Mouse (Mus musculus) kidney, adult 2 months (tissue): Measurements from ENCODE around the gene Frmd4a. TPM values are rescaled to one million over a fixed set of nuclear protein-coding genes. Genes with fewer than 3 reads are reported as not detected.

Experiments used
- DNase-seq: peaks from one replicate; pipeline ENCODE4 v3.0.0; 2021
- H3K27ac ChIP-seq: fragments of 200-500 bp; 2 replicates; pipeline ENCODE4 v1.5.1; 2012; ENCODE audit warnings: low read depth, low read length, control low read depth, inconsistent platforms; ENCODE audit not compliant: insufficient read depth
- H3K27me3 ChIP-seq: fragments of 200-500 bp; replicated peaks from 2 replicates; pipeline ENCODE4 v1.6.1; 2012; ENCODE audit warnings: mild to moderate bottlenecking, moderate library complexity, low read length, inconsistent platforms; ENCODE audit not compliant: control insufficient read depth, insufficient read depth
- H3K36me3 ChIP-seq: fragments of 200-500 bp; 2 replicates; pipeline ENCODE4 v1.6.1; 2012; ENCODE audit warnings: mild to moderate bottlenecking, moderate library complexity, low read length, inconsistent platforms; ENCODE audit not compliant: control insufficient read depth, insufficient read depth
- H3K4me1 ChIP-seq: fragments of 200-500 bp; 2 replicates; pipeline ENCODE4 v1.6.1; 2011; ENCODE audit warnings: low read length; ENCODE audit not compliant: control insufficient read depth, insufficient read depth
- H3K4me3 ChIP-seq: fragments of 200-500 bp; 2 replicates; pipeline ENCODE4 v1.5.1; 2011; ENCODE audit warnings: mild to moderate bottlenecking, low read depth, low read length, control low read depth; ENCODE audit not compliant: insufficient read depth
- CTCF ChIP-seq: fragments of 200-500 bp; conservative IDR thresholded peaks from 2 replicates; pipeline ENCODE4 v1.5.1; 2011; ENCODE audit warnings: low read depth, mild to moderate bottlenecking, control low read depth, low read length, moderate library complexity, mixed read lengths; ENCODE audit not compliant: insufficient read depth, insufficient read length
- POLR2A ChIP-seq: fragments of 200-500 bp; IDR thresholded peaks from one replicate; pipeline ENCODE4 v1.6.1; 2011; ENCODE audit warnings: low read depth, low read length, control low read depth
- WGBS: fragments of 180-500 bp; shearing (Covaris S2); methylation state at CpG from one replicate; pipeline ENCODE4 v1.1.7; 2018; 5-methylcytosine and 5-hydroxymethylcytosine counted together
- polyA plus RNA-seq: library from polyadenylated mRNA; depleted of rRNA; stranded (reverse); fragments of >200 nt; gene quantifications from 2 replicates; pipeline ENCODE4 v1.2.3, GENCODE M21; 2012

Frmd4a gene
- polyA plus RNA-seq, 1 experiment, result 5.8 TPM

DNA sequence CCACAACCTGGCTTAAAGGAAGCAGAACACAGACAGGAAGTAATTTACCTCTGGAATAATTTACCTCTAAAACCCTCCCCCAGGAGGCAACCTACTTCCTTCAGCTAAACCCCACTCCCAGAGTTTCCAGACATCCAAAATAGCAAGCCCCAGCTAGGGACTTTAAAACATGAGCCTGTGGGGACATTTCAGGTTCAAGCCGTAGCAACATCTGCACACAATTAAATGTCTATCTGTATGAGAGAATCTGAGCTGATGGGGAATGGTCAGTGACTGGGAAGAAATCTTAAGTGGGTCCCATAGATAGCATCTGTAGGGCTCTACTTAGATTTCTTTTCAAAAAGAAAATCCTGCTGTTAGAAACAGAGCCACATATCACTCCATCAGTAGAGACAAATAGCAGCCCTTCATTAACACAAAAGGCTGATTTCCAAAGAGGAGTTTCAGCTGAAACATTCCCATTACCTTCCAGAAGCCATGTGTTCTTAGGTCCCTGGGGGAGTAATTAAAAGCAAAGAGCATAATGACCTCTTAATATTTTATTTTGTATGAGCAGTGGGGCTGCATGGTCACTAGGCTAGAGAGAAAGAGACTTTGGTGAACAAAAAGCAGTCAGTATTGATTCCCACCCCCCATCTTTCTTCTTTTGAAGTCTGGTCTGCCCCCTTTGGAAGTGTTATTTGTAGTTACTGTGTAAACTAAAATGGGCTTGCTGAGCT is 505.4 kb downstream of the Frmd4a start:
- no peak for DNase-seq
- Histone ChIP-seq H3K4me1 (no peaks in the 10 kb centered on the region), H3K36me3 (no peaks in the 10 kb centered on the region), H3K27me3 (no peaks in the 10 kb centered on the region; the same call in 1 of the 2 replicates), H3K4me3 (no peak overlapping the region), H3K27ac (no peak overlapping the region)
- WGBS, result 89% methylated on average over 1 of the region's 1 CpGs
- no peak for TF ChIP-seq POLR2A
- TF ChIP-seq CTCF, result no peak

DNA sequence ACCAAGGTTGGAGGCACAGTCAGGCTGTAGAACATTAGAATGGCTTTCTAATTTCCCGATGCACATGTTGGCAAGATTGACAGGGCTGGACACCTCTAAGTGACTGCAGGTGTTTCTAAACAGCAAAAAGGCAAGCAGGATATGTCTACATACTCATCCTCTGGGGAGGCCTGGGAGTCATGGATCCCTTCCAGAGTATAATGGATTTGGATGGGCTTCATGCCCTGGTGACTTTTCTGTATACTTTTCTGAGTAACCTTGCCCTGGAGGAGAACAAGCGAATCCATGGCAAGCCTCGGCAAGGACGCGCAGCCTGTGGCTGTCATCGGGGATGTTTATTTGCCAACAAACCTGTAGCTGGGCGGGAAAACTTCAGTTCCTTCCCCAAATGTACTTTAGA is 509.6 kb downstream of the Frmd4a start:
- no peak for DNase-seq
- no peak overlapping the region for H3K27ac ChIP-seq
- TF ChIP-seq POLR2A (no peak), CTCF (no peak)
- H3K27me3 ChIP-seq, result no peaks in the 10 kb centered on the region; the same call in 1 of the 2 replicates
- H3K4me1 ChIP-seq, result peaks cover 2% of the 10 kb centered on the region; the same call in 1 of the 2 replicates
- H3K36me3 ChIP-seq, result no peaks in the 10 kb centered on the region
- 79% methylated on average over 7 of the region's 7 CpGs for WGBS
- no peak overlapping the region for H3K4me3 ChIP-seq

DNA sequence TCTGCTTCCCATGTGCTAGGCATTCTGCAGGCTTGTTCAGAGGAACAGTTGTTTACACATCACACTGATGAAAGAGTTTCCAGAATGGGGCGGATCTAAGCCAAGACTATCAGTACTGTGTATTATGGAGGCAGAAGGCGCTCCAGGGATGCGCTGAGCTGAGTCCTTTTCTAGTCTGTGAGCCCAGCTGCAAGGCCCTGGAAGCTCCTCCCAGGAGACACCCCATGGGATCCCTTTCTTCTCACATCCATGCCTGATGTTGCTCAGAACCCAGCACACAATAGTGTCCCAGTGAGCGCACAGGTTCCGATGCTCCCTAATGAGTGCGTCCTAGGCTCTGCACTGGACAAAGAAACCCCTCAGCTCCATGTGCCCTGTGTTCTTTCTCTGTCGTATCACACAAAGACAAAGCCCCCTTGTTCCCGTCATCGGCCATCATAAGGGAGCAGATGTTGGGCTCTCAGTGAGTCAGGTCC is 511.8 kb downstream of the Frmd4a start:
- H3K27ac ChIP-seq, result no peak overlapping the region
- no peak for DNase-seq
- H3K4me3 ChIP-seq, result no peak overlapping the region
- no peaks in the 10 kb centered on the region for H3K36me3 ChIP-seq
- no peaks in the 10 kb centered on the region; the same call in 1 of the 2 replicates for H3K27me3 ChIP-seq
- 93% methylated on average over 9 of the region's 9 CpGs for WGBS
- peaks cover 4% of the 10 kb centered on the region; the same call in 1 of the 2 replicates for H3K4me1 ChIP-seq
- no peak for TF ChIP-seq POLR2A
- no peak for TF ChIP-seq CTCF

GRCm38 (mm10) chr2:4531533-4532197 is 514.1 kb downstream of the Frmd4a start:
- TF ChIP-seq CTCF (no peak), POLR2A (no peak)
- Histone ChIP-seq H3K4me3 (no peak overlapping the region), H3K36me3 (no peaks in the 10 kb centered on the region), H3K27me3 (no peaks in the 10 kb centered on the region), H3K4me1 (peaks cover 4% of the 10 kb centered on the region; the same call in 1 of the 2 replicates), H3K27ac (no peak overlapping the region)
- WGBS, result 64% methylated on average over 11 of the region's 11 CpGs
- peak; percentile 70 for DNase-seq

- no peak overlapping the region for H3K4me3 ChIP-seq
- H3K27ac ChIP-seq, result no peak overlapping the region
- no peaks in the 10 kb centered on the region for H3K27me3 ChIP-seq
- TF ChIP-seq CTCF (no peak), POLR2A (no peak)
- 51% methylated on average over 5 of the region's 5 CpGs for WGBS
- H3K4me1 ChIP-seq, result peaks cover 4% of the 10 kb centered on the region; the same call in 1 of the 2 replicates
- H3K36me3 ChIP-seq, result no peaks in the 10 kb centered on the region
- DNase-seq, result no peak
Observed at GRCm38 (mm10) chr2:4532198-4532568, 514.7 kb downstream of the Frmd4a start.

GRCm38 (mm10) chr2:4532945-4533344 is 515.4 kb downstream of the Frmd4a start:
- Histone ChIP-seq H3K4me1 (peaks cover 4% of the 10 kb centered on the region; the same call in 1 of the 2 replicates), H3K4me3 (no peak overlapping the region), H3K27me3 (no peaks in the 10 kb centered on the region), H3K36me3 (no peaks in the 10 kb centered on the region), H3K27ac (no peak overlapping the region)
- TF ChIP-seq CTCF, result no peak
- TF ChIP-seq POLR2A, result no peak
- 88% methylated on average over 6 of the region's 6 CpGs for WGBS
- no peak for DNase-seq

- Histone ChIP-seq H3K27me3 (no peaks in the 10 kb centered on the region), H3K4me3 (no peak overlapping the region), H3K27ac (no peak overlapping the region), H3K36me3 (no peaks in the 10 kb centered on the region), H3K4me1 (peaks cover 4% of the 10 kb centered on the region; the same call in 1 of the 2 replicates)
- DNase-seq, result no peak
- 92% methylated on average over 9 of the region's 9 CpGs for WGBS
- TF ChIP-seq POLR2A (no peak), CTCF (no peak)
Observed at GRCm38 (mm10) chr2:4535187-4535864, 517.8 kb downstream of the Frmd4a start.
